Mouse (Mus musculus): Measurements from ENCODE around the gene Fam98a. TPM values are rescaled to one million over a fixed set of nuclear protein-coding genes. Genes with fewer than 3 reads are reported as not detected.

Gene Fam98a
- polyA plus RNA-seq, 1 experiment from 2014 or later: 17.3 TPM

DNA sequence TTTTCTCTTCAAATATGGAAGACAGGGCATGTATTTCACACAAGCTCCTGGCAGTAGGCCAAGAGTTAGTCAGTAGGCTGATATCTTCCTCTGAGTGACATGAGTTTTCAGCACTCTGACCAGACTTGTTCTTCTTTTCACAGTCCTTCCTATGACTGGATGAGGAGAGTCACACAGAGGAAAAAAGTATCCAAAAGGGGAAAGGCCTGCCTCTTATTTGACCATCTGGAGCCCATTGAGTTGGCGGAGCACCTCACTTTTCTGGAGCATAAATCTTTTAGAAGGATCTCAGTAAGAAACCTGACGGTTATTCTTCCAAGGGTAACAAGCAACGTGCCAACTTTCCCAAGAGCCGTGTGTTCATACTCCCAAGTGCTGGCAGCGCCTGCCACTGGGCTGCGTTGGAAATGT lies 53.5 kb downstream of the Fam98a start:
- Histone ChIP-seq H3K4me2 (replicated peaks; ENCODE audit: low read depth) (no peak overlapping the region), H3K9ac (ENCODE audit: low read depth, low read length) (no peak overlapping the region), H3K9me3 (ENCODE audit: control insufficient read depth) (no peaks in the 10 kb centered on the region), H3K4me1 (replicated peaks; ENCODE audit: control insufficient read depth, insufficient read depth, low read length) (no peaks in the 10 kb centered on the region), H3K4me3 (ENCODE audit: low read depth, low read length) (no peak overlapping the region), H3K27ac (ENCODE audit: low read depth, low read length) (no peak overlapping the region), H3K36me3 (ENCODE audit: control insufficient read depth, insufficient read depth) (no peaks in the 10 kb centered on the region), H3K27me3 (replicated peaks; ENCODE audit: control insufficient read depth, insufficient read depth, low read length) (no peaks in the 10 kb centered on the region)
- 84% methylated on average over 6 of the region's 6 CpGs for WGBS
- TF ChIP-seq CTCF (IDR thresholded peaks at IDR 0.05; ENCODE audit: low read depth): no peak
- no peak for ATAC-seq

GRCm38 (mm10) chr17:75495213-75495612 lies 56.5 kb downstream of the Fam98a start:
- Histone ChIP-seq H3K9me3 (ENCODE audit: control insufficient read depth) (no peaks in the 10 kb centered on the region), H3K4me2 (replicated peaks; ENCODE audit: low read depth) (no peak overlapping the region), H3K4me1 (replicated peaks; ENCODE audit: control insufficient read depth, insufficient read depth, low read length) (no peaks in the 10 kb centered on the region), H3K36me3 (ENCODE audit: control insufficient read depth, insufficient read depth) (no peaks in the 10 kb centered on the region), H3K9ac (ENCODE audit: low read depth, low read length) (no peak overlapping the region), H3K4me3 (ENCODE audit: low read depth, low read length) (no peak overlapping the region), H3K27ac (ENCODE audit: low read depth, low read length) (no peak overlapping the region), H3K27me3 (replicated peaks; ENCODE audit: control insufficient read depth, insufficient read depth, low read length) (no peaks in the 10 kb centered on the region)
- ATAC-seq: no peak
- no peak for TF ChIP-seq CTCF (IDR thresholded peaks at IDR 0.05; ENCODE audit: low read depth)
- 66% methylated on average over 4 of the region's 4 CpGs for WGBS

Other genes starting within 250 kb of the Fam98a start
- 5.1 and 7.4 TPM in 2 replicates for gene Rasgrp3, start 116.0 kb downstream of the Fam98a start, polyA plus RNA-seq (2015; fragmentation: Nextera tagmentation; extraction: Ambion mirVana)

Data from intestine, postnatal 0 days (tissue).